Mouse (Mus musculus): ENCODE measurements at regions not wholly inside any gene's neighbourhood (a gene's known extent, or its start where the extent isn't known, plus 50 kb on each side); places are given as distances from the start of the nearest gene placed in this dataset.

- no peaks in the 10 kb centered on the region for H3K27me3 ChIP-seq (ENCODE audit: control insufficient read depth, insufficient read depth, low read length)
- no peaks in the 10 kb centered on the region for H3K9me3 ChIP-seq (ENCODE audit: control insufficient read depth, low read length)
- no peak overlapping the region for H3K4me2 ChIP-seq
- 88% methylated on average over 3 of the region's 3 CpGs for WGBS
- H3K4me1 ChIP-seq (ENCODE audit: control insufficient read depth, insufficient read depth, low read length) = no peaks in the 10 kb centered on the region
- H3K36me3 ChIP-seq (ENCODE audit: control insufficient read depth, insufficient read depth, low read length) = no peaks in the 10 kb centered on the region
- no peak overlapping the region for H3K4me3 ChIP-seq (ENCODE audit: low read depth, low read length)
- H3K9ac ChIP-seq (ENCODE audit: low read length) = no peak overlapping the region
- ATAC-seq (ENCODE audit: low FRiP score) = no peak
- DNase-seq (ENCODE audit: low spot score, missing footprints) = no peak
- no peak overlapping the region for H3K27ac ChIP-seq (ENCODE audit: low read depth, low read length)
Measured at GRCm38 (mm10) chr12:14415543-14416181, 263.8 kb upstream of the Fam84a start.

GRCm38 (mm10) chr12:14411102-14411501 is 259.2 kb upstream of the Fam84a start:
- no peaks in the 10 kb centered on the region for H3K4me1 ChIP-seq (ENCODE audit: control insufficient read depth, insufficient read depth, low read length)
- 97% methylated on average over 1 of the region's 1 CpGs for WGBS
- no peak overlapping the region for H3K4me2 ChIP-seq
- no peak overlapping the region for H3K27ac ChIP-seq (ENCODE audit: low read depth, low read length)
- ATAC-seq (ENCODE audit: low FRiP score) (no peak), DNase-seq (ENCODE audit: low spot score, missing footprints) (no peak)
- no peaks in the 10 kb centered on the region for H3K36me3 ChIP-seq (ENCODE audit: control insufficient read depth, insufficient read depth, low read length)
- no peaks in the 10 kb centered on the region for H3K9me3 ChIP-seq (ENCODE audit: control insufficient read depth, low read length)
- no peak overlapping the region for H3K4me3 ChIP-seq (ENCODE audit: low read depth, low read length)
- H3K9ac ChIP-seq (ENCODE audit: low read length) = no peak overlapping the region
- no peaks in the 10 kb centered on the region for H3K27me3 ChIP-seq (ENCODE audit: control insufficient read depth, insufficient read depth, low read length)

GRCm38 (mm10) chr12:14405796-14406195 is 253.9 kb upstream of the Fam84a start:
- Histone ChIP-seq H3K9me3 (ENCODE audit: control insufficient read depth, low read length) (no peaks in the 10 kb centered on the region), H3K4me1 (ENCODE audit: control insufficient read depth, insufficient read depth, low read length) (no peaks in the 10 kb centered on the region), H3K4me2 (no peak overlapping the region), H3K27ac (ENCODE audit: low read depth, low read length) (no peak overlapping the region), H3K27me3 (ENCODE audit: control insufficient read depth, insufficient read depth, low read length) (no peaks in the 10 kb centered on the region), H3K4me3 (ENCODE audit: low read depth, low read length) (no peak overlapping the region), H3K36me3 (ENCODE audit: control insufficient read depth, insufficient read depth, low read length) (no peaks in the 10 kb centered on the region), H3K9ac (ENCODE audit: low read length) (no peak overlapping the region)
- WGBS = 89% methylated on average over 1 of the region's 1 CpGs
- DNase-seq (ENCODE audit: low spot score, missing footprints) (no peak), ATAC-seq (ENCODE audit: low FRiP score) (no peak)

- H3K9me3 ChIP-seq (ENCODE audit: control insufficient read depth, low read length) = no peaks in the 10 kb centered on the region
- H3K4me1 ChIP-seq (ENCODE audit: control insufficient read depth, insufficient read depth, low read length) = no peaks in the 10 kb centered on the region
- 92% methylated on average over 6 of the region's 6 CpGs for WGBS
- no peak overlapping the region for H3K27ac ChIP-seq (ENCODE audit: low read depth, low read length)
- no peak overlapping the region for H3K9ac ChIP-seq (ENCODE audit: low read length)
- no peak for DNase-seq (ENCODE audit: low spot score, missing footprints)
- H3K36me3 ChIP-seq (ENCODE audit: control insufficient read depth, insufficient read depth, low read length) = no peaks in the 10 kb centered on the region
- H3K27me3 ChIP-seq (ENCODE audit: control insufficient read depth, insufficient read depth, low read length) = no peaks in the 10 kb centered on the region
- ATAC-seq (ENCODE audit: low FRiP score) = no peak
- no peak overlapping the region for H3K4me2 ChIP-seq
- H3K4me3 ChIP-seq (ENCODE audit: low read depth, low read length) = no peak overlapping the region
Measured at GRCm38 (mm10) chr12:14376211-14376610, 224.4 kb upstream of the Fam84a start.

- 65% methylated on average over 5 of the region's 5 CpGs for WGBS
Measured at GRCm38 (mm10) chr12:14338244-14338799, 186.5 kb upstream of the Fam84a start.

GRCm38 (mm10) chr12:14337813-14338212 is 186.0 kb upstream of the Fam84a start:
- no peak overlapping the region for H3K27ac ChIP-seq (ENCODE audit: low read depth, low read length)
- H3K27me3 ChIP-seq (ENCODE audit: control insufficient read depth, insufficient read depth, low read length) = no peaks in the 10 kb centered on the region
- no peak overlapping the region for H3K4me2 ChIP-seq
- no peak for DNase-seq (ENCODE audit: low spot score, missing footprints)
- no peaks in the 10 kb centered on the region for H3K36me3 ChIP-seq (ENCODE audit: control insufficient read depth, insufficient read depth, low read length)
- no peak overlapping the region for H3K4me3 ChIP-seq (ENCODE audit: low read depth, low read length)
- WGBS = 70% methylated on average over 3 of the region's 3 CpGs
- no peaks in the 10 kb centered on the region for H3K4me1 ChIP-seq (ENCODE audit: control insufficient read depth, insufficient read depth, low read length)
- ATAC-seq (ENCODE audit: low FRiP score) = no peak
- H3K9me3 ChIP-seq (ENCODE audit: control insufficient read depth, low read length) = no peaks in the 10 kb centered on the region
- no peak overlapping the region for H3K9ac ChIP-seq (ENCODE audit: low read length)

More at GRCm38 (mm10) chr12:14338244-14338799, 186.5 kb upstream of the Fam84a start:
- Histone ChIP-seq H3K27me3 (ENCODE audit: control insufficient read depth, insufficient read depth, low read length) (no peaks in the 10 kb centered on the region), H3K27ac (ENCODE audit: low read depth, low read length) (no peak overlapping the region), H3K4me3 (ENCODE audit: low read depth, low read length) (no peak overlapping the region), H3K4me2 (no peak overlapping the region), H3K9me3 (ENCODE audit: control insufficient read depth, low read length) (no peaks in the 10 kb centered on the region), H3K4me1 (ENCODE audit: control insufficient read depth, insufficient read depth, low read length) (no peaks in the 10 kb centered on the region), H3K9ac (ENCODE audit: low read length) (no peak overlapping the region), H3K36me3 (ENCODE audit: control insufficient read depth, insufficient read depth, low read length) (no peaks in the 10 kb centered on the region)
- no peak for ATAC-seq (ENCODE audit: low FRiP score)
- DNase-seq (ENCODE audit: low spot score, missing footprints) = no peak

GRCm38 (mm10) chr12:14318693-14319092 is 166.8 kb upstream of the Fam84a start:
- Histone ChIP-seq H3K9me3 (ENCODE audit: control insufficient read depth, low read length) (no peaks in the 10 kb centered on the region), H3K4me3 (ENCODE audit: low read depth, low read length) (no peak overlapping the region), H3K27ac (ENCODE audit: low read depth, low read length) (no peak overlapping the region), H3K4me1 (ENCODE audit: control insufficient read depth, insufficient read depth, low read length) (no peaks in the 10 kb centered on the region), H3K4me2 (no peak overlapping the region), H3K27me3 (ENCODE audit: control insufficient read depth, insufficient read depth, low read length) (no peaks in the 10 kb centered on the region), H3K36me3 (ENCODE audit: control insufficient read depth, insufficient read depth, low read length) (no peaks in the 10 kb centered on the region), H3K9ac (ENCODE audit: low read length) (no peak overlapping the region)
- 92% methylated on average over 3 of the region's 3 CpGs for WGBS
- ATAC-seq (ENCODE audit: low FRiP score) (no peak), DNase-seq (ENCODE audit: low spot score, missing footprints) (no peak)

- Histone ChIP-seq H3K27ac (ENCODE audit: low read depth, low read length) (no peak overlapping the region), H3K4me3 (ENCODE audit: low read depth, low read length) (no peak overlapping the region), H3K36me3 (ENCODE audit: control insufficient read depth, insufficient read depth, low read length) (no peaks in the 10 kb centered on the region), H3K27me3 (ENCODE audit: control insufficient read depth, insufficient read depth, low read length) (no peaks in the 10 kb centered on the region), H3K4me2 (no peak overlapping the region), H3K4me1 (ENCODE audit: control insufficient read depth, insufficient read depth, low read length) (no peaks in the 10 kb centered on the region), H3K9me3 (ENCODE audit: control insufficient read depth, low read length) (no peaks in the 10 kb centered on the region), H3K9ac (ENCODE audit: low read length) (no peak overlapping the region)
- DNase-seq (ENCODE audit: low spot score, missing footprints) (no peak), ATAC-seq (ENCODE audit: low FRiP score) (no peak)
- 92% methylated on average over 2 of the region's 2 CpGs for WGBS
Measured at GRCm38 (mm10) chr12:14316392-14316791, 164.5 kb upstream of the Fam84a start.

- DNase-seq (ENCODE audit: low spot score, missing footprints) (no peak), ATAC-seq (ENCODE audit: low FRiP score) (no peak)
- H3K27ac ChIP-seq (ENCODE audit: low read depth, low read length) = no peak overlapping the region
Measured at GRCm38 (mm10) chr12:14315780-14316179, 163.9 kb upstream of the Fam84a start.

More at GRCm38 (mm10) chr12:14315780-14316179, 163.9 kb upstream of the Fam84a start:
- Histone ChIP-seq H3K27me3 (ENCODE audit: control insufficient read depth, insufficient read depth, low read length) (no peaks in the 10 kb centered on the region), H3K9me3 (ENCODE audit: control insufficient read depth, low read length) (no peaks in the 10 kb centered on the region), H3K36me3 (ENCODE audit: control insufficient read depth, insufficient read depth, low read length) (no peaks in the 10 kb centered on the region), H3K4me3 (ENCODE audit: low read depth, low read length) (no peak overlapping the region), H3K4me1 (ENCODE audit: control insufficient read depth, insufficient read depth, low read length) (no peaks in the 10 kb centered on the region), H3K9ac (ENCODE audit: low read length) (no peak overlapping the region), H3K4me2 (no peak overlapping the region)
- WGBS = 74% methylated on average over 5 of the region's 5 CpGs

Measured in midbrain, embryonic 11.5 days (tissue).